Mouse (Mus musculus): Measurements from ENCODE around the gene Grhl3.

Gene Grhl3

DNA sequence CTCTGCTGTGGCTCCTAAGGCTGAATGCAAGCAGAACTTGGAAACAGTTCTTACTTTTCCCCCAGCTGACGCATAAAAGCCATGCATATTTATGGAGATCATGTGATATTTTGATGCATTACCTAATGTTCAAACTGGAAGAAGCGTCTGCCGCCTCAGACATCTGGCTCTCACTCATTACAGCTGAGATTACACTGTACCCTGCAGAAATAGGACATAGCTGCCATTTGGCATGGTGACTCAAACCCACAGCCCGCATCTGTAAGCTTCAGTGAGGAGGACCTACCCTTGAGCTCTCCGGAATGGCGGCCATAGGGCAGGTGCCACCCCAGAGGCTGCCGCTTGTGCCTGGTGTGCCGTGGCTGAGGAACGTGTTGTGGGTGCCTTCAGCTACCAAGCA, 42.2 kb downstream of the Grhl3 start:
- no peak for DNase-seq (ENCODE audit: low spot score)

DNA sequence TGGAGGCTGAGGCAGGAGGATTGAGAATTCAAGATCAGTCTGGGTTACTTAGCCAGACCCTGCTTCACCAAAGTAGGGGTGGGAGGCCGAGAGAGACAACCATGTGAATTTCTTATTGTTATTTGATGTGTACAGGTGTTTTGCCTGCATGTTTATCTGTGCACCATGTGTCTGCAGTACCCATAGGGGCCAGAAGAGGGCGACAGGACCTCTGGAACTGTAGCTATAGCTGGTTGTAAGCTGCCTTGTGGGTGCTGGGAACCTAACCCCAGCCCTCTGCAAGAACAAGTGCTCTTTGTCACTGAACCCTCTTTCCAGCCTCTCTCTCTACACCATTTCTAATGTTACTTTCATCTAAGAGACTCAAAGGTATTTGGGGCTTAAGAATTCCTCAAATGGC, 43.2 kb downstream of the Grhl3 start:
- no peak for DNase-seq (ENCODE audit: low spot score)

DNA sequence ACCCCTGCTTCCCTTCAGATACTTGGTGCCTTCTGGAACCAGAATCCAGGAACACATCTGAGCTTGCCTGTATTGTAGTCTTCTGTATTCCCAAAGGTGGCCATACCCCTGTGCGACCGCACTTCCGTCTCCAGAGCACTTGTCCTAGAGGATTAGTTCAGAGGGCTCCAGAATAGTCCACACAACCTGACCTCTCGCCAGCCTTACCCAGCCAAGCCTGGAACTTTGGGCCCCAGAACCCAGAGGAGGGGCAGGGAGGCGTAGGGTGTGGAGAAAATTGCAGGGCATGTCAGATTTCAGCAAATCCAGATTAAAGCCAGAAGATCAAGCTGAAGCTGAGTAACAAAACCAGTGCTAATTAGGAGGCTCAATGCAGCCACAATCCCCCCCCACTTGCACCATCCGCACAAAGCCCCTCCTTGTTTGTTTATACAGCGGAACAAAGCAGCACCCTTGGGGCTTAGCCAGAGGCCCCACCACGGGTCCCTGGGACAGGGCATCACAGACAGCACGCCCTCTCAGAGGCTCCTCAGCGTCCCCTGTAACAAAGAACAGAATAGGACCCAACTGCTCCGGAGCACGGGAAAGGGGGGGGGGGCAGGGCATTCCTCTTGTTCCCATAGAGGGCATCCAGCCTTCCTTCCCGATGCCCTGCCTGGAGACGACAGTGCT, 47.3 kb downstream of the Grhl3 start:
- no peak for DNase-seq (ENCODE audit: low spot score)

DNA sequence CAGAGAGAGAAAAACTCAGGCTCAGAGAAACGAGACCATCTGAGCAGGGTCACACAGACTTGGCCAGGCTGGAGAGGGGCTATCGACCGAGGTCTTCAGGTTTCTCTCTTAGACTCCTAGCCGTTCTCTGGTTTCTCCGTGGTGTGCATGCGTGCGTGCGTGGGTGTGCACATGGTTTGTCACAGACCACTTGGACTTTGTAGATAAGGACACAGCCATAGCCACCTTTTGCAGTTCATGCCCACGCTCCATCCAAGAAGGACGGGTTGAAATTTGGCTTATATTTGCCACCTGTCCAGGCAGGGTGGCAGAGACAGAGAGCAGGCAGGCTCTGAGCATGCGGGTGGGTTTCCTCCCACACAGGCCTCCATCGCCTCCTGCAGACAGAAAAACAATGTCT, 48.4 kb downstream of the Grhl3 start:
- no peak for DNase-seq (ENCODE audit: low spot score)

DNA sequence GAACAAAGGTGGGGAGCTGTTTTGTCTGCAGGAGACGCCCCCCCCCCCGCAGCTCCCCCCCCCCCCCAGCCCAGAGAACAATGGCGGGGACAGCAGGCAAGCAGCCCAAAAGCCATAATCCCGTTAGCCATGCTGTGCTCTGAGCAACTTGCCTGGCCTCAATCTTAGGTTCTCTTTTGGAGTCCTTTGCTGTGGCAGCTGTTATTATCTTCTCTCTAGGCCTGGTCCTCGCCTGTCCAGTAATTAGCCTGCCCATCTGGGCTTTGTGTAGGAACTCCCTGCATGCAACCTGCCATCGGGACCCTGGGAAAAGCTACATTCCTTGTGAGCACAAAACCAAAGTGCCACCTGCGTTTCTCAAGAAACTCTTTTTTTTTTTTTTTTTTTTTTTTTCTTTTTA, 49.5 kb downstream of the Grhl3 start:
- DNase-seq (ENCODE audit: low spot score): peak; percentile 64

DNA sequence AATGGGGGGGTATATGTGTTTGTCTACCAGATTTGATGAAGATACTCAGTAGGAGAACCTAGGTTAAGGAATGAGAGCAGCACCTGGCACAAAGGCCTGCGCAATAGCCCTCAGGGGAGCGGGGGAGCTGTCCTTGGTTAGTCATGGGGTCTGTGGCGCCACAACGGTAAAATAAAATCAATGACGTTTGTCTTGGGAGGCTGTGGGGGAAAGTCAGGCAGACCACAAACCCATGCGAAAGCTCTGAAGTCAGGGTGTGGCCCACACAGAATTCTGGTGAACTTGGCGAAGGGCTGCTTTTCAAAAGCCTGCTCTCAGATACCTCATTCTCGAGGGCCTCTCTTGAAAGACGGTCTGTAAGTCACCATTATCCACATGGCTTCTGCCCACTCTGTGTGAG, 53.0 kb downstream of the Grhl3 start:
- DNase-seq (ENCODE audit: low spot score): no peak

DNA sequence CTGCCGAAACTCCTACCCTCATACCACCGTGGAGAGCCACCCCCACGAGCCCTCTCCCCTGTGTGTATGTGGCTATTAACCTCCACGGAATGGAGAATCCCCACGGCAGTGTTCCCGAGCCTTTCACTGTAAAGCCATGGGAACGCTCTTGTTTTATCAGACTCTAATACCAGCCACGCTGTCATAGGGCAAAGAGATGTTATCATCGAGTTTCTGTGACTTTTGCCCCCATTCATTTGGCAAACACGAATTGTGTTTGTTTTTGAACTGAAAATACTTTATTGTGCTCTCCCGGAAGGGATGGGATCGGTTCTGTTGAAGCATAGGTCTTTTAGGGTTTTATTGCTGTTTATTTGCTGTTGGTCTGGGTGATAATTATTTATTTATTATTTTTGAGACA, 55.3 kb downstream of the Grhl3 start:
- DNase-seq (ENCODE audit: low spot score): no peak

DNA sequence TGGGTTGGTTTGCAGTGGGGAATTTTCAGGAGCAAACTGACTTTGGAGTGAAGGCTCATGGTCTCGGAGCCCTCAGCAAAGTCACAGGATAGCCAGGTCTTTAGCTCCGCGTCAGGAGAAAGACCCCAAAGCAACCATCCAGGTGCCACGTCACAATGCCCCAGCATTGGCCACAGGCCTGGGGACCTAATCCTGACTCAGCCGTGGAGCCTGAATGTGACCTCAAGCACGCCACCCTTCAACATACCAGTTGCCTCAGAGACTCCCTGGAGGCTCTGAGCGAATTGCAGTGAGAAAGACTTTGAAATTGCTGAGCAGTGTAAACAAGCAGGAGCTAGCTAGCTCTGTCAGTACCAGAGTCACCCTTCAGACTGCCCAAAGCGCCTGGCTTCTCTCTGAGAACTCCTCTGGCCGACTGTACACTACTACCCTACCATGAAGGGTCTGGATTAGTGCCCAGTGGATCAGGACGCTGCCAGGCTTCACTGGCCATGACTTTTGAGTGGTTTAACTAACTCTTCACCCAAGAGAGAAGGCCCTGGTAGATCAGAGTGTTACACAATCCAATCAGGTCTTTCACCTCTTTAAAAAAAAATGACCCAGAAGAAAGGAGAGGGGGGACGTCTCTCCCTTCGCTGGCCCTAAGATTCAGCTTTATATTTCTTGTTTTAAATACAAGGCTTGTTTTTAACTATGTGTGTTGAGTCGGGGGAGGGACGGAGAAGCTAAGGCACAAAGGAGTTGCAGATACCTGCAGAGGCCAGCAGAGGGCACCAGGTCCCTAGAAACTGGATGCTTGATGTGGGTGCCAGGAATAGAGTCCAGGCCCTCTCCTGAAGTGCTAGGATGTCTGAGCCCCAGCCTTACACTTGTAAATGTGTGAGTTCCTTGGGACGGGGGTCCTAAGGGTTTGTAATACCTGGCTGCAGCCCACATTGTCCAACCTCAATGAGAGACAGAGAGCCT, 56.8 kb downstream of the Grhl3 start:
- DNase-seq (ENCODE audit: low spot score): peak; percentile 77

DNA sequence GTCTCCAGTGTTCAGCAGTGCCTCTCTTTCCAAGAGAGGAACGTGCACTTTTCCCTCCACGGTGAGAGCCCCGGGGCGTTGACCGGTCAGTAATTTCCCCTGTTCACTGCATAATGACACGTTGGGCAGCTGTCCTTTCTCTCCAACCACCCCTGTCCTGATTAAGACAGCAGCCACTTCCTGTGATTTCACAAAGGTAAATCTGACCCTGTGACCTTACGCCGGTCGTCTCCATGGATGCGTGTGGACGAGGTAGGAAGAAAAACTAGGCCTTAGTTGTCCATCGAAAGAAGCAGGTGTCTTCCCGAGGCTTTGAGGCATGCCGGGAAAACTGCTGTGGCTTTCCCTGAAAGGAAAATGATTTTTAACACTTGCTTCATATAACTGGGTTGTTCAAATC, 58.5 kb downstream of the Grhl3 start:
- DNase-seq (ENCODE audit: low spot score): no peak

DNA sequence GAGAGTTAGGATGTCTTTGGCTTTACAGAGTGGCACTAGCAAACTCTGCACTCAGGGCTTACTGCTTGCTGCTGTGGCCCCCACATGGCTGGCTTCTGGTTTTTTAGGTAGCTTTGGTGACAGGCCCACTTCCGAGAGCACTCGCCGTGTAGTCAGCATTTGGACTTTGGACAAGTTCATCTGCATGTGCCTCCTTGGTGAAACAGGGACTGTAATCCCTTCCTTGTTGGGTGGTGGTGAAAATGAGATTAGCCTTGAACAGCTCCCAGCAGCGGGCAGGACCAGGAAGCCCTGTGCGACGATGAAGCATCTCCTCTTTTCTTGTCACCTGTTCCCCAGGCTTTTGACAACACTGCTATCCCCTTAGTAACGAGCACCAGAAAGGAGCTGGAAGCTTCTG, 59.6 kb downstream of the Grhl3 start:
- DNase-seq (ENCODE audit: low spot score): no peak

DNA sequence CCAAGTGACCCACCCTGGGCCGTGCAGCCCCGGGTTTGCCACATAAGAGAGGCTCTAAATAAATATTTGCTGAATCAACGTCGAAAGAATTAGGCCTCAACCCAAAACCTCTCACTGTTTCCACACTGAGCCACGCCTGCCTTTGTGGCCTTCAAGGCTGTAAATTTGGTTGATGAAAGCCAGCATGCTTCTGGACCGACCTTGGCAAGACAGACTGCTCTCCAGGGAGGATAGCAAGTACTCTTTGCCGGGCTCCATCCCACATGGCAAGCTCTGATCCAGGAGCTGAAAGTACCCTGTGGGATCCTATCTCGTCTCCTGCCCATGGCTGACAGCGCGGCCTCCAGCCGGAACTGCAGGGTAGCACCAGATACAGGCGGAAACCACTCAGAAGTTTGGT, 63.9 kb downstream of the Grhl3 start:
- no peak for DNase-seq (ENCODE audit: low spot score)

DNA sequence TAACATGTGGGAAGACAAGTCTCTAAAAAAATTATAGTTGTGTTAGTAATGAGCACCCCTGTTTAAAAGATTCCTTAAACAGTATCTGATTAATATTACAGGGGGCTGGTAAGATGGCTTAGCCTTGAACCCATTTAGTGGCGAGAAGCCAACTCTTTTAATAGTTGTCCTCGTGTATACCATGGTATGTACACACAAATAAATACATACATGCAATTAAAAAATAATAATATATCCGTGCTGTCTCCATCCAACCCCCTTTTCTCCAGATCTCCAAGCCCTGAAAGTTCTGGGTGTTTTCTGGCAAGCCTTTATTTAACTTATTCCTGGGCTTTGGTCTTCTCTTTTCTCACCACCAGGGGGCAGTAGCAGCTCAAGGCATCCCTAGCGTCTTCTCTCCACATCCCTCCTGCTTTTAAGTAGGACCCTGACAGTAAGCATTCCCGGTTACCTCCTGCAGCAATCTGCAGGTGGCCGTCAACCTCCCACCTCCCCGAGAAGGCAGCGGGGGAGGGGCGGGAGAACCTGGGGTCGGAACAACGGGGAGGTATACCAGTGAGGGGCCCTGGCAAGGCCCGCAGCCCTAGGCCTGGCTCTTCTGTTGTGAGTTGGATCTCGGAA, 64.9 kb downstream of the Grhl3 start:
- DNase-seq (ENCODE audit: low spot score): peak; percentile 96

DNA sequence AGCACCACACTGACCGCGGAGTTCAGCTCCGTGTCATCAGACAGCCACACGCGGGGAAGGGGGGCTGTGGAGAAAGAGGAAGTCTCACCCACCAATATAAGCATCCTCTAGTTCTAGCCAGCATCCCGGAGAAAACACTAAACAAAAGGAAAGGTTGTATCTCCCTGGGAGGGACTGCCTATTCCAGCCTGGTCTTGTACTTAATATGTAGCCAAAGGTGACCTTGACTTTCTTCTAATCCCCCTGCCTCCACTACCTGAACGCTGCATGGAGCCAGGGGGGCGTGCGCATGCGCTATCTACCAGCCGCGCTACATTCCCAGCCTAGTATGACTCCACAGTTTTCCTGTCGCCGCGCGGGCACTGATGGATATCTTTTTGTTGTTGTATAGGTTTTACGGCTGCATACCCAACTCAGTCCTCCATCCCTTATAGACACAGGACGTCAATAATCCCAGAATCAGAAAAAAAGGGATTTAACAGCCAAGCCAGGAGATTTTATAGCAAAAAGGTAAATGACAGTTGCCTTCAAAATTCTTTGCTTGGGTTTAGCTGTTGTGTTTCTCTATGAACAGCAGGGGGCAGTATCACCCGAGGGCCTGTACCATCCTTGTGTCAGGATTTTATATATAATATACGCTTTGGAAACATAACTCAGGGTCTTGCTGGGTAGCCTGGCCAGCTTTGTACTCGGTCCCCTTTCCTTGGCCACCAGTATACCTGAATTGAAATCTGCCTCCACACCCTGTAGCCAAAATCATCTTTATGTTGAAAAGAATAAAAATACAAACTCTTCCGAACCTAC, 65.7 kb downstream of the Grhl3 start:
- DNase-seq (ENCODE audit: low spot score): peak; percentile 84

DNA sequence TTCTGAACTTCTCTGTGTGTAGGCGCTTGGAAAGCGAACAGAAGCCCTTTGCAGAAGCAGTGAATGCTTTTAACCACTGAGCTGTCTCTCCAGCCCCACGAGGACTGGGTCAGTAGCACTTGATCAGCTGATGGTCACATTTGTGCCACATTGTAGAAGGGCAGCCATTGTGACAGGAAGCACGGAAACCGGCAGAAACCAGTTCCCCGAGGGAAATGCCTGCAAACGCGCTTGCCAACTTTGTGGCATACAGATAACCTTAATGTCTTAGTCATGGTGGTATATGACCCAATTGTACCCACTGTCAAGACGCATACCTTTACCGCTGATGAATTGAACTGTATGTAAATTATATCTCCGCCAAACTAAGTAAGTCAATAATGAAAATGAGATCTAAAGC, 67.6 kb downstream of the Grhl3 start:
- DNase-seq (ENCODE audit: low spot score): no peak

DNA sequence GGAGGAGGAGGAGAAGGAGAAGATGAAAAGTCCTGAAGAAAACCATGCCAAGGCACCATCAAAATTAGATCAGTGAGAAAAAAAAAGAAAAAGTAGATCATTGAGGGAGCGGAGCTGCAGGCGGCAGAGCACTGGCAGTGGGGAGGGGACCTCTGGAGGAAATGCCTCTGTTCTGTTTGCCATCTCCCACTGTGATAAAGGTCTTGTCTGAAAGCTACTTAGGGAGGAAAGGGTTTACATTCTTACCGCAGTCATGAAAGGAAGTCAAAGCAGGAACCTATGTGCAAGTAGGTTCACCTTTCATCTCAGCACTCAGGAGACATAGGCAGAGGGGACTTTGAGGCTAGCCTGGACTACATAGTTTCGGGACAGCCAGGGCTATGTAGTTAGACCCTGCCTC, 71.8 kb downstream of the Grhl3 start:
- DNase-seq (ENCODE audit: low spot score): no peak

DNA sequence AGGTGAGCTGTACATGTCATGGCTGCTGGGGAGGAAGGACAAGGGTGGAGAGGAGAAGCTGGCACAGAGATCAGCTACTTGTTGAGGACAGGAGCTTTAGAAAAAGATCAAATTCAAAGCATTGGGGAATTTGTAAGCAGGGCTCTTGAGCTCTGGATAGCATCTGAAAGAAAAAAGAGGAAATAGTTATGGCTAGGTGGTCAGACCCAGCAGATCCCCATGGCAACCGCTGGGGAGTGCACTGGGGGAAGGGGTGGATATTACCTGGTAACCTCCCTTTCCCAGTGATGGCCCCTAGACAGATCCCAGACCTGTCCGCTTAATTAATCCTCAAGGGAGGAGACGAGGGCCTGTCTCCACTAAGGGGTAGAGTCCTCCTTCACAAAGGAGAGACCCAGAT, 73.6 kb downstream of the Grhl3 start:
- DNase-seq (ENCODE audit: low spot score): no peak

DNA sequence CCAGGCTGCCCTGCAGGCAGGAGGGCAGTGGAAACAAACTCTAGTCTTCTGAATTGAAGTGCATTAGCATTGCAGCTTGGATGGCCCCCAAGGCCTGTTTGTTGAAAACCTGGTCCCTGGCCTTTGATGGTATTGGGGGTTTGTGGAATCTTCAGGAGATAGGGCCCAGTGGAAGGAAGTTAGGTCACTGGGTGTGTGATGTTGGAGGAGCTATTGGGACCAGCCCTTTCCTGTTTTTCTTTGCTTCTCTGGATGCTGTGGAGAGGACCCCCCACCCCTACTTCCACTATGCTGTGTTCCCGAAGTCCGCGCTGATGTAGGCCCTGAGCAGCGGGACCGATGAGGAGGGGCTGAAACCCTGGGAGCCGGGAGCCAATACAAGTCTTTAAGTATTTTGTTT, 75.3 kb downstream of the Grhl3 start:
- DNase-seq (ENCODE audit: low spot score): no peak

DNA sequence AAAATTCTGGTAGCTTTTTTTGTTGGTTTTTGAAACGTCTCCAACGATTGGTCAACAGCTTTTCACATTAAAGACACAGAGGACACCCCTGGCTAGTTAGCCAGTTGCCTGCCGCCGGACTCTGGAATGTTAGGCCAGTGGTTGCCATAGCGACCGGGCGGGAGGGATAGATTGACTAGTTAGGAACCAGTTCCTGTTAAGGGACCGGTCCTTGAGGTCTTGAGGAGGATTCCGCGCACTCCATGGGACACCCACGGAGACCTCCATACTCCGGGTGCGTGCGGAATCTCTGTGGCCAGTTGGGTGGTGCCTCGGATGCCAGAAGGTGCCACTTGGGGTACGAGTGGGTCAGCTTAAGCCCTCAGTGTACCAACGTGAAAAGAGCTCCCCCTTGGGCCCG, 77.6 kb downstream of the Grhl3 start:
- peak; percentile 89 for DNase-seq (ENCODE audit: low spot score)

DNA sequence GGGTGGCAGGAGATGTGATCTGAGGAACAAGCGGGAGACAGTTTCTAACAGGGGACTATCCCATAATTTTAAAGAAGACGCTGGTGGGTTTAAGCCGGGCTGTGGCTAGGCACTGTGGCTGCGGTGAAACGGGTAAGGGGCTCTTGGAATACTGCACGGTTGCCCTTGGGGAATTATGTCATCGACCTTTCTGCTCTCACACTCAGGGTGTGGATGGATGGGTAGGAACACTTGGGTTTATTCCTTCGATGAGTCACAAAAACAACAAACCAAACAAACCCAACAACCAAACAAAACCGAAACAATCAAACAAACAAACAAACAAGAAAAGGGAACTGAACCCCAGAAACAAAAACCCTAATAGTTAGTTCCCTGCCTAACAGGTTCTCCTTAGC, 78.0 kb downstream of the Grhl3 start:
- peak; percentile 29 for DNase-seq (ENCODE audit: low spot score)

DNA sequence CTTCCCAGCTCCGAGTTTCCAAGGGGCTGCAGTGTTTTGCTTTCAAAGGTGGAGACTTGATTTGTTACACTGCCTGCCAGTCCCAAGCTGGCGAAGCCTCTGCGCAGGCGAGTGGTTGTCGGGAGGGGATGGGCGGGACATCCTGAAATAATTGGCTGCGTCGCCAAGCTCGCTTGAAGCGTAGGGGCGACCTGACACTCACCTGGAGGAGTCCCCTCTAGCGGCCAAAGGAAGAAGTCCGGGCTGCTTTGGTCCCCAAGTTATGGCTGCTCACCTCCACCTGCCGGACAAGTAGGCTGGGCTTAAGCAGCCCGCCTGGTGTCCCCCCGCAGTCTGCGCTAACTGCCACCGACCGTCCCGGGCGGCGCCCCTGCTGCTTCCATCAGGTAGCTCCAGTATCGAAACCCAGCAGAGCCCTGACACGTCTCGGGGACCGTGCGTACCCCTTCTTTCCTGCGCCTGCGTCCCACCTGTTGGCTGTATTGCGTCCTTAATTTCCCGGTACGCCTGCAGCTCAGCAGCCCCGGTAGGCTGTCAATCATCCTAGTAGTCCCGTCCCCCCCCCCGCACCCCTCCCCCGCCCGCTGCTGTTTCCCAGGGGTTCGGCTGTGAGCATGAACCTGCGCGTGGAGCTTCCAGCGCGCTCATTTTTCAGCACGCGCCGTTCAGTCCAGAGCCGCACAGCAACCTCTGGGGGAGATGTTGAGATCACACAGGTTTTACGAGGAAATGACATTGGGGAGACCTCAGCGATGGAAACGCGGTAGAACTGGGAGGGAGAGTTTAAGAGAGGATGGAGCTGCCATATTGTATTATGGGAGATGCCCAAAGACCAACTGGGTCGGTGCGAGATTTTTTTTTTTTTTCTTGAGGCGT, 78.7 kb downstream of the Grhl3 start, which contains the start of the genes Stpg1 and Nipal3:
Gene Stpg1 (plus strand): TSS at position 270 of the 876 bp plus-strand sequence.
Gene Nipal3 (minus strand): TSS at position 518 of the 876 bp plus-strand sequence.
- peak; percentile 95 for DNase-seq (ENCODE audit: low spot score)

All from embryo, embryonic 10.5 days (tissue).